Mouse (Mus musculus) spleen, adult 2 months (tissue): ENCODE data around the gene Pkp3. TPM values are rescaled to one million over a fixed set of nuclear protein-coding genes. Genes with fewer than 3 reads are reported as not detected.

Source experiments
- DNase-seq, 2 experiments: peaks; one replicate each; pipeline versions ENCODE4 v3.0.0 to v3.0.0-alpha.2; 2012 to 2021; ENCODE audit warnings: low spot score in 2 of 2, low read depth in 1 of 2
- H3K27ac ChIP-seq: fragments of 200-500 bp; 2 replicates; pipeline ENCODE4 v1.5.1; 2012; ENCODE audit warnings: low read length, inconsistent platforms; ENCODE audit not compliant: insufficient read depth
- H3K27me3 ChIP-seq: fragments of 200-500 bp; 2 replicates; pipeline ENCODE4 v1.6.1; 2012; ENCODE audit warnings: mild to moderate bottlenecking, moderate library complexity, low read length, inconsistent platforms; ENCODE audit not compliant: control insufficient read depth, insufficient read depth
- H3K36me3 ChIP-seq: fragments of 200-500 bp; 2 replicates; pipeline ENCODE4 v1.6.1; 2012; ENCODE audit warnings: mild to moderate bottlenecking, low read length, inconsistent platforms; ENCODE audit not compliant: control insufficient read depth, insufficient read depth
- H3K4me1 ChIP-seq: fragments of 200-500 bp; 2 replicates; pipeline ENCODE4 v1.6.1; 2011; ENCODE audit warnings: inconsistent platforms; ENCODE audit not compliant: control insufficient read depth, insufficient read depth, insufficient read length
- H3K4me3 ChIP-seq: fragments of 200-500 bp; 2 replicates; pipeline ENCODE4 v1.5.1; 2011; ENCODE audit warnings: mild to moderate bottlenecking, inconsistent platforms; ENCODE audit not compliant: insufficient read depth, insufficient read length; ENCODE audit errors: extremely low read depth
- CTCF ChIP-seq: fragments of 200-500 bp; IDR thresholded peaks from 2 replicates; pipeline ENCODE4 v1.5.1; 2011; ENCODE audit warnings: mild to moderate bottlenecking, inconsistent platforms; ENCODE audit not compliant: insufficient read depth, insufficient read length, insufficient replicate concordance; ENCODE audit errors: extremely low read depth
- POLR2A ChIP-seq: fragments of 200-500 bp; IDR thresholded peaks from 2 replicates; pipeline ENCODE4 v1.6.1; 2011; ENCODE audit warnings: low read depth, low read length, inconsistent platforms
- WGBS: fragments of 180-500 bp; shearing (Covaris S2); methylation state at CpG from one replicate; pipeline ENCODE4 v1.1.7; 2018; 5-methylcytosine and 5-hydroxymethylcytosine counted together
- polyA plus RNA-seq: library from polyadenylated mRNA; depleted of rRNA; stranded (reverse); fragments of >200 nt; gene quantifications from 2 replicates; pipeline ENCODE4 v1.2.3, GENCODE M21; 2012

The Pkp3 gene
- polyA plus RNA-seq, 1 experiment: 30.1 TPM

- no peaks in the 10 kb centered on the region for H3K27me3 ChIP-seq
- peak; percentile 85; the same call in 1 of the 2 replicates for TF ChIP-seq CTCF
- TF ChIP-seq POLR2A: no peak
- WGBS: 5% methylated on average over 21 of the region's 21 CpGs
- peak overlapping the region; percentile 29 for H3K27ac ChIP-seq
- peak overlapping the region; percentile 19; the same call in 1 of the 2 replicates for H3K4me3 ChIP-seq
- H3K4me1 ChIP-seq: peaks cover 13% of the 10 kb centered on the region; the same call in 1 of the 2 replicates
- no peaks in the 10 kb centered on the region for H3K36me3 ChIP-seq
- DNase-seq: peak; percentile 72 to 82
These were observed 29.5 kb upstream of the Pkp3 start for GRCm38 (mm10) chr7:141048226-141049218.

DNA sequence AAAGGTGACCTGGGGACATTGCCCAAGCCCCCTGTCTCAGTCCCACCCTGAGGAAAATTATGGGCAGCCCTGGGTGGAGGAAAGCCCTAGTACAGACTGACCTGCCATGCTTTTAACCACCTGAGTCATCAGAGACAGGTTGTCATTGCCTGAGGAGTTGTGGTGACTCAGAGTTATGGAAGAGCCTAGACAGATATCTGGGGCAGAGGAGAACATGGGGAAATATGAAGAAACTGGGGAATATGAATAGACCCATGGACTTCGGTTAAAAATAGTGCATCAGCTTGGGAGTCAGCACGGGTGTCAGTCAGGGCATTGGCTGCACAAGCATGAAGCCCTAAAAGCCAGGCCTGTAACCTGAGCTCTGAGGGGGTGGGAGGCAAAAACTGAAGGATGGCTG, 28.7 kb upstream of the Pkp3 start:
- TF ChIP-seq POLR2A (no peak), CTCF (no peak)
- H3K36me3 ChIP-seq: no peaks in the 10 kb centered on the region
- no peak overlapping the region for H3K27ac ChIP-seq
- no peak for DNase-seq
- H3K4me3 ChIP-seq: no peak overlapping the region
- peaks cover 13% of the 10 kb centered on the region; the same call in 1 of the 2 replicates for H3K4me1 ChIP-seq
- H3K27me3 ChIP-seq: no peaks in the 10 kb centered on the region
- 80% methylated on average over 2 of the region's 2 CpGs for WGBS

GRCm38 (mm10) chr7:141051060-141051685, 26.8 kb upstream of the Pkp3 start:
- DNase-seq: no peak
- 85% methylated on average over 17 of the region's 17 CpGs for WGBS
- Histone ChIP-seq H3K4me1 (peaks cover 13% of the 10 kb centered on the region; the same call in 1 of the 2 replicates), H3K27ac (no peak overlapping the region), H3K27me3 (no peaks in the 10 kb centered on the region), H3K4me3 (no peak overlapping the region), H3K36me3 (no peaks in the 10 kb centered on the region)
- TF ChIP-seq POLR2A (no peak), CTCF (no peak)

DNA sequence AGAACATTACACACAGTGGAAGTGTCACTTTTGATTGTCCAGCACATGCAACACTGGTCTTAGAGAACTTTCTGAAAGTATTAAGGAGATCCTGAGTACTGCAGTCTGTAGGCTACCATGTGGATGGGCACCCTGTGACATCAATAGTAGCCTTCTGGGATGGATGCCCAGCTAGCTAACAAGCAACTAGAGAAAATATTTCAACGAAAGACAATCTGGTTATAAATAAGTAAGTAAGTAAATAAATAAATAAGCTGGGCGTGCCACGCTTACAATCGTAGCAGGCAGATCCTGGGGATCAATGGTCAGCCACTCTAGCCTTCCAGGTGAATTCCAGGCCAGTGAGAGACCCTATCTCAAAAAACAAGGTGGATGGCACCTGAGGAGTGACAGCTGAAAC, 26.0 kb upstream of the Pkp3 start:
- H3K27ac ChIP-seq: no peak overlapping the region

DNA sequence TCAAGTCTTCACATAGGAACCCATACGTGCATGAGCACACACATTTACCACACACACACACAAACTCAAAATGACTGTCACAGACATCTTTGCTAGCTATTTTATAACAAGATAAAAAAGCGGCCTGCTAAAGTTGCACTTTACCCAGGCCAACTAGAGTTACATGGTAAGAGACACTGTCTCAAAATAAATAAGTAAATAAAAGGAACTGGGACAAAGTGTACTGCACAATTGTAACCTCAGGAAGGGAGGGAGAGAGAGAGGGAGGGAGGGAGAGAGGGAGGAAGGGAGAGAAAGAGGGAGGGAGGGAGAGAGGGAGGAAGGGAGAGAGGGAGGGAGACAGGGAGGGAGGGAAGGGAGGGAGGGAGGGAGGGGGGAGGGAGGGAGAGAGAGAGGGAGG, 25.6 kb upstream of the Pkp3 start:
- peaks cover 9% of the 10 kb centered on the region; the same call in 1 of the 2 replicates for H3K4me1 ChIP-seq
- TF ChIP-seq POLR2A (no peak), CTCF (no peak)
- no peaks in the 10 kb centered on the region for H3K27me3 ChIP-seq
- no peaks in the 10 kb centered on the region for H3K36me3 ChIP-seq
- no peak overlapping the region for H3K27ac ChIP-seq
- DNase-seq: no peak
- WGBS: 74% methylated on average over 2 of the region's 2 CpGs
- H3K4me3 ChIP-seq: no peak overlapping the region

More for the DNA sequence above, 26.0 kb upstream of the Pkp3 start:
- no peak for DNase-seq
- Histone ChIP-seq H3K4me1 (peaks cover 13% of the 10 kb centered on the region; the same call in 1 of the 2 replicates), H3K4me3 (no peak overlapping the region), H3K27me3 (no peaks in the 10 kb centered on the region), H3K36me3 (no peaks in the 10 kb centered on the region)
- WGBS: 87% methylated on average over 4 of the region's 4 CpGs
- TF ChIP-seq POLR2A (no peak), CTCF (no peak)

GRCm38 (mm10) chr7:141055785-141056184, 22.2 kb upstream of the Pkp3 start:
- H3K36me3 ChIP-seq: no peaks in the 10 kb centered on the region
- no peak overlapping the region for H3K4me3 ChIP-seq
- WGBS: 79% methylated on average over 4 of the region's 4 CpGs
- no peak for DNase-seq
- TF ChIP-seq POLR2A (no peak), CTCF (no peak)
- H3K4me1 ChIP-seq: peaks cover 5% of the 10 kb centered on the region
- peaks cover 7% of the 10 kb centered on the region for H3K27me3 ChIP-seq
- H3K27ac ChIP-seq: no peak overlapping the region
